Mouse (Mus musculus): ENCODE data around the gene Tor1a.

DNA sequence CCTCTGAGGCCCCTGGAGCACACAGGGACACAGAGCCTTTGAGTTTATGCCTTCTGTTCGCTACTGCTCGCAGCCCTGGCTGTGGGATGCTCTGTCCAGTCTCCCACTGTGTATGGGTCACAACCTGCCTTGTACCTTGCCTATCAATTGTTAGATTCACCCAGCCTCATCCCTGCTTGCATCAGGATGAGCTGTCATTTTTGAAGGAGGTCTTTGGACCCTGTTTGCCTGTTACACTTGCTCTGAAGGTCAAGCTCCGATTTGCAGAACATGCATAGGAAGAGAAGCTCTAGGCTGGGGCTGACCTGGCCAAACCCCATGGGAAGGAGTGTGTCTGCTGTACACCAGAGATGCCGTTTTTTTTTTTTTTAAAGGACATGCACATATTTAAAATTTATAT lies 10.2 kb downstream of the Tor1a start:
- TF ChIP-seq POLR2A (IDR thresholded peaks at IDR 0.05; ENCODE audit: borderline replicate concordance, insufficient read depth, low read length) (no peak), CTCF (IDR thresholded peaks at IDR 0.05; ENCODE audit: borderline replicate concordance, insufficient read depth, low read depth, low read length) (no peak)
